Mouse (Mus musculus): ENCODE data around the gene Txlna.

The Txlna gene

GRCm38 (mm10) chr4:129625029-129625370, 15.9 kb downstream of the Txlna start:
- DNase-seq (ENCODE audit: low spot score), result no peak

DNA sequence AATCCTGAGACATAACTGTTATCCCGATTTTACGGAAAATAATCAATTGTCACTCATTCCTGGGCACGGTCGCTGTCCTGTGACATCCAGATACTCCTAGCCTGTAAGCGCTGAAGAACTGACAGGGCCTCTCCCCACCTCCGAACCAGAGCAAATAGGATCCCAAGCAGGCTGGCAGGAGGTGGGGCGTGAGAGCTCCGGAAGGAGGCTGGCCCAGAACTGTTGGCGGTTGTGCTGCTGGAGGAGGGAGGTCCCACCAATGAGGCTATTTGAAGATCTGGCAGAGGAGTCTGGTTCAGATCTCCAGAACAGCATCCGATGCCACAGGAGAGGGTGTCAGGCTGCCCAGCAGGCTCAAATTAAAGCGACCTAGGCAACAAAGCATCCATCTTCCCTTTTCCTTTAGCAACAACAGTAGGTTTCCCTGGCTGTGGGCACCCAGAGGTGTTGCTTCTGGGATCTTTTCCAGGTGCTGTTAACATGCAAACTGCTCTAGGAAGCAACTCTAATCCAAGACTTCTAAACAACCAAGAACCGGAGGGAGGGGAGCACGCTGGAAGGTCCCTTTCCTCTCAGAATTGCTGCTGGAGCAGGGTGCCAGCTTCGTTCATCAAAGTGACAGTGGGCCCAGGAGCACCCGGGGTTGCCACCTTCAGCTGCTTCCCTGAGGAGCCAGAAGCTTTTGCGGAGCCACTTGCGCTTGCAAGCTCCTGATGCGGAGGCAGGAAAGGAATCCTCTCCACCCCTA, 16.4 kb downstream of the Txlna start:
- DNase-seq (ENCODE audit: low spot score), result peak; percentile 72

GRCm38 (mm10) chr4:129623681-129624091, 17.2 kb downstream of the Txlna start, which contains the start of gene Ccdc28b:
Gene Ccdc28b (minus strand): TSS chr4:129623947.
- no peak for DNase-seq (ENCODE audit: low spot score)

DNA sequence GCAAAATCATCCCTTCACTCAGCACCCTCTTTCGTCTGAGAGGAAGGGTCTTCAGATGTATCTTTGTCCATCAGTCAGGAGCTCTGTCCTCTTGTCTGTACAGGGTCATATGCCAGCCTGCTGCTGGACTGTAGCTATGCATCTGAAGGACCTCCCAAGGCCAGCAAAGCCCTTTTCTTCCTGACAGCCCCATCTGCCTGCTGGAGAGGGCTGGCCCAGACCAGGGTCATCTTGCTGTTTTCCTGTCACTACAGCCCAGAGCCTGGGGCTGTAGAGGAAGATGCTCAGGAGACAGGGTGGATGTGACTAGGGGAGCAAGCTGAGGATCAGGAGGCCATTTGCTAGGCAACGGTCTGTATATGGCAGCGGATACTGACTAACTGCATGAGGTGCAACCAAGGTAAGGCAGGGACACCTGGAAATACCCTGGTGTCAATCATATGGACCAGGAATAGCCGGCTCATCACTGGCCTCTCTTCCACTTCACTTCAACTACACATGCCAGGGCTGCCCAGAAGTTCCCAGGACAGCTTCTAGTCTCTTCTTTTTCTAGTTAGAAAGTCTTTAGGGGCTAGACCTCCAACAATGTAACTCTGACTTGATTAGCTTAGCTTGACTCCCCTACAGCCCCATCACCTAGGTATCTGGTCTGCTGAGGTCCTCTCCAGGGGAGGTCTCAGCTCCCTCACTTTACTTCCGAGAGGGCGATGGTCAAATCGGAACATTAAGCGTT, 17.9 kb downstream of the Txlna start:
- DNase-seq (ENCODE audit: low spot score), result no peak

DNA sequence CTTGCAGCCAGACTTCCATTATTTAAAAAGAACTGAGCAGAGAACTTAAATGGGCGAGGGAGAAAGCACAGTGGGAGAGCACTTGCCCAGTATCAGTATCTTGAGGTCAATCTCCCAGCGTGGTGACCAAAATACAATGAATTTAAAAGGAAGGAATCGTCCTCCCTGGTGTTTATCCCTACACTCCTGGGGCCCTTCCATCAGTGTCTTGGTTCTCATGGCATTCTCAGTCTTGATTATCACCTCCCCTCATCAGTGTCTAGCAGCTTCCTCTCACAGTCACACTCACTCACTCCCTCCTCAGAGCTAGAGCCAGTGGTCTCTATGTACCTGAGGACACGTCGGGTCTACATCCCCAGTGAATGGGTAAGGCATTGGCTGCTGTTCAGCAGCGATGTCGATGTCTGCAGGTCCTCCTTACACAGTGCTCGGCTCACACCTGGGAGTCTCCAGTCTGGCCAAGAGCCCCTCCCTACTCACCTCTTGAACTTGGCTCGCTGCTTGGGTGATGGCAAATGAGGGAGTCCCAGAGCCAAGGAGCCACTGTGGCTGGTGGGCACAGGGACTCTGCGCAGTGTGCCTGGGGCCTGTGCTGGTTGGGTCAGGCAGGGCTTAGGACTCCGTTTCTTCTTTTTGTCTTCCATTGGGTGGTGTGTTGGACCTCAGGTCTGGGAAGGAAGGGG, 18.6 kb downstream of the Txlna start:
- no peak for DNase-seq (ENCODE audit: low spot score)

- no peak for DNase-seq (ENCODE audit: low spot score)
These were observed 19.5 kb downstream of the Txlna start for GRCm38 (mm10) chr4:129621283-129621841.

- DNase-seq (ENCODE audit: low spot score), result no peak
These were observed 20.2 kb downstream of the Txlna start for GRCm38 (mm10) chr4:129620419-129621282.

- peak; percentile 92 for DNase-seq (ENCODE audit: low spot score)
These were observed 21.8 kb downstream of the Txlna start, which contains the start of gene Iqcc for GRCm38 (mm10) chr4:129618786-129619691. Gene Iqcc (minus strand): TSS chr4:129619099.

DNA sequence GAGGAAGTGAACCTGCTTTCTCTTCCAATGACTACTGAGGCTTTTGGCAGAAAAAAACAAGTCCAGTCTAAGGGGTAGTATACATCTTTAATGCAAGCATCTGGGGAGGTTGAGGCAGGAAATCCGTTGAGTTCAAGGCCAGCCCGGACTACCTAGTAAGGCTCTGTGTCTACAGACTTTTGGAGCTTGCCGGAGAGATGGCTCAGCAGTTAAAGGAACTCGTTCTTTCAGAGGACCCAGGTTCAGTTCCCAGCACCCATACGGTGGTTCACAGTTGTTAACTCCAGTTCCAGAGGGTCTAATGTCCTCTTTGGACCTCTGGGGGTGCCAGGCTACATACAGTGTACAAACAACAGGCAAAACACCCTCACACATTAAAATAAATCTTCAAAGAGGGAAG, 22.8 kb downstream of the Txlna start:
- no peak for DNase-seq (ENCODE audit: low spot score)

GRCm38 (mm10) chr4:129617121-129617641, 23.7 kb downstream of the Txlna start:
- no peak for DNase-seq (ENCODE audit: low spot score)

DNA sequence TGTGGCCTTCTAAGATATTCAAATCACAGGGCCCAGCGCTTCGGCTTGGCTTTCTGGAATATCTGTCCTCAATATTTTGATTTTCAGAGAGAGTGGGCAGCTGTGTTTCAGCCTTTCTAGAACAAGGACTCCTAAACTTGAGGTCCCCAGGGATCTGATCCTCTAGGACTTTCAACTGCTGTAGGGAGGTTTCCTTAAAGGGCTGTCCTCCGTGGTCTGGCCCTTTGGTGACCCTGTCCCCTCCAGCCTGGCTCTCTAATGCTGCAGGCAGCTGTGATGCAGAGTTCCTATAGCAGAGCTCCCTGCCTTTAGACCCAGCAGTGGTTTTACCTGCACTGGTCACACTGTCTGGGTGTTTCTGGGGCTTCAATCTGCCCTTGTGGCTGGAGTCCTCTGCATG, 24.2 kb downstream of the Txlna start:
- DNase-seq (ENCODE audit: low spot score), result no peak

GRCm38 (mm10) chr4:129615801-129616290, 25.0 kb downstream of the Txlna start:
- no peak for DNase-seq (ENCODE audit: low spot score)

- no peak for DNase-seq (ENCODE audit: low spot score)
These were observed 26.8 kb downstream of the Txlna start, which contains the start of gene Dcdc2b for GRCm38 (mm10) chr4:129614093-129614492. Gene Dcdc2b (minus strand): TSS chr4:129614257.

GRCm38 (mm10) chr4:129610472-129610871, 30.4 kb downstream of the Txlna start:
- no peak for DNase-seq (ENCODE audit: low spot score)

DNA sequence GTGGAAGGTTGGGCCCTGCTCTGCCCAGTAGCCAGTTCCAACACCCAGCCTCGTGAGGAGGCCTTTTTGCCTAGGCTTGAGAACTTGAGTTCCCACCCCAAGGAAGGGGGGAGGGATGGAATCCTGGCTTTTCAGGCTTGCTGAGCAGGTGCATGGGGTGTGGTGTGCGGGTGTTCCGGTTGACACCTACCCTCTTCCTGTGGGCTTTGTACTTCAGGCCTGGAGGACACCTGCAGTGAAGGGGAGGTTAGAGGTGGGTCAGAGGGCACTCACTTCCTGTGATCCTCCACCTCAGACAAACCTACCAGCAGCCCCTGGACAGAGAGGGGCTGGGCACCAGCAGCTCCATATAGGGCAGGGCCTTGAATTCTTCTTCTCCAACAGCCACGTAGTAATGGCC, 30.8 kb downstream of the Txlna start:
- DNase-seq (ENCODE audit: low spot score), result no peak

GRCm38 (mm10) chr4:129609139-129609631, 31.7 kb downstream of the Txlna start:
- DNase-seq (ENCODE audit: low spot score), result no peak

GRCm38 (mm10) chr4:129608426-129609025, 32.3 kb downstream of the Txlna start:
- DNase-seq (ENCODE audit: low spot score), result peak; percentile 71

DNA sequence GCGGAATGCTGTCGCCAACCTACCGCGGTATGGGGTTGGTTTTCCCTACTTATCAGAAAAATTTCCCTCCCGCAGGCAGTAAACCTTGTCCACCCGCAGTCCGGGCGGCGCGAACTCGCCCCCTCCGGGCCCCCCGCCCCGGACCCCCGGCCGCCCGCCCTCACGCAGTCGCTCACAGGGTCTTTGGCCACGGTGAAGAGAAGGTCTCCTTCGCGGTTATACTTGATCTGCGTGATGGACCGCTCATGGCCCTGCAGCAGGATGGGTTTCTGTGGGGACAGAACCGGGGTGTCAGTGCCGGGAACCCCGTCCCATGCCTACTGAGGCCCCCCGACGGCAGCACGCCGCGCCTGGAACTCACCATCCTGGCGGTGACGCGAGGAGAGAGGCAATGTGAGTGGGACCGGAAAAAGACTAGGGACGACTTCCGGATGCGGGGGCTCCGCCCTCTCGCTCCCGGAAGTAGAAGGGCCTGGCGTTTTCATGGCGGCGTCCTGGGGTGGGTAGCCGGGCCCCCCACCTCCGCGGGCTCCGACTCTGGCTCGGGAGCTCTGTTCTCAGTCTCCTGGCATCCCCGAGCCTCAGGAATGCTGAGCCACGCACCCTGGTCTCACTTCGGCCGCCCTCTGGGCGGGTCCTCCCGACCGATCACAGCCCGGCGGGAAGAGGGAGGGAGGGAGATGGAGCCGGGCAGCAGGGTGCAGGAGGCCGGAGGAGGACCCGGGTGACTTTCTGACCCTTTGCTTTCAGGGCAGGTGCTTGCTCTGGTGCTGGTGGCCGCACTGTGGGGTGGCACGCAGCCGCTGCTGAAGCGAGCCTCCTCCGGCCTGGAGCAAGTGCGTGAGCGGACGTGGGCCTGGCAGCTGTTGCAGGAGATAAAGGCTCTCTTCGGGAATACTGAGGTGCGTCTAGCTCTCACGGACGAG, 40.4 kb downstream of the Txlna start, which contains the start of the genes Eif3i and Tmem234:
Eif3i (minus strand) TSS at position 416 of the 926 bp plus-strand sequence.
Tmem234 (plus strand) TSS at position 436 of the 926 bp plus-strand sequence.
- no peak for DNase-seq (ENCODE audit: low spot score)
